Mouse (Mus musculus) left cerebral cortex, adult 6 months (tissue): ENCODE data around the gene Glmp. TPM values are rescaled to one million over a fixed set of nuclear protein-coding genes. Genes with fewer than 3 reads are reported as not detected.

ENCODE experiments used
- long read RNA-seq, 2 experiments: library from polyadenylated mRNA; unstranded; transcript quantifications; one replicate each; pipeline ENCODE4 v2.0.0; 2019 to 2020
- polyA plus RNA-seq: library from polyadenylated mRNA; unstranded; fragments of <200 nt; fragmentation: Nextera tagmentation; gene quantifications from 2 replicates; pipeline ENCODE4 v1.2.3, GENCODE M21; 2021

The Glmp gene
- polyA plus RNA-seq = 143 and 151 TPM in 2 replicates
- long read RNA-seq, experiment 1, full-length matches to known transcripts = 192 of 206 reads
- long read RNA-seq, experiment 1, partial matches to known transcripts = 1 of 206 reads
- long read RNA-seq, experiment 1, other reads (novel, unspliced or antisense) = 13 of 206 reads
- long read RNA-seq, experiment 2, full-length matches to known transcripts = 98 of 112 reads
- long read RNA-seq, experiment 2, partial matches to known transcripts = 6 of 112 reads
- long read RNA-seq, experiment 2, other reads (novel, unspliced or antisense) = 8 of 112 reads

DNA sequence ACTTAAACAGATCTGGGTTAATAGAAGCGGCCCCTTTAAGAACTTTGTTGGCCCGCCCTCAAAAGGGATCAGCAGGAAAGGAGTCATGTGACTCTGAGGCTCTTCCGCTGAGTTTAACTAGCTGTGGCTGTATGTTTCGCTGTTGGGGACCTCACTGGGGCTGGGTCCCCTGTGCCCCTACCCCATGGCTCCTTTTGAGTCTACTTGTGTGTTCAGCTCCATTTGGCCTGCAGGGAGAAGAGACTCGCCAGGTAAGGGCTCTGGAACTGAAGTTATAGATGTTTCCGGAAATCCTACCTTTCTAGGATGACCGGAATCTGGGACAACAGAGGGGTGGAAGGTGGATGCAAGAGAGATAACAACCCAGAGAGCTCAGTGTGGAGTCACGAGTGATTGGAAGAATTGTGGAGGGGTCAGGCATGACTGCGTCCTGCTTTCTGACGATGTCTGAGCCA lies at the start of gene Glmp:
Gene Glmp, plus strand, starts transcription at position 73 of the 455 bp plus-strand sequence.

DNA sequence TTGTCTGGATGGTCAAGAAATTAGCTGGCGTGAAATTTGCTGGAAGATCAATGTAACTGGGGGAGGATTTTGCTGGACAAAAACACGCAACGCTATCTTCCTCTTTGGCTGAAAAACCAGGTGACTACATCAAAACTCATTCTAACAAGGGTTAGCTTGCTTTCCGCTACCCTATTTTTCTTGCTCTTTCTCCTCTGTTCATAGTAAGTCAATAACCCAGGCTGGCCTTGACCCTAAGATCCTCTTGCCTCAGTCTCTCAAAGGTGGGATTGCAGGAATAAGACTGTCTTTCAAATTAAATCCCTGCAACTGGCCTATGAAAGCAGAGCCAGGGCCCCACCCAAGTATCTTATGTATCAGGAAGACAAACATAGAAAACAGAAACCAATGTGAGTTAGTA lies 37.7 kb upstream of the Glmp start, which contains the start of gene Gm38392:
Gene Gm38392, minus strand, starts transcription at position 101 of the 400 bp plus-strand sequence.

DNA sequence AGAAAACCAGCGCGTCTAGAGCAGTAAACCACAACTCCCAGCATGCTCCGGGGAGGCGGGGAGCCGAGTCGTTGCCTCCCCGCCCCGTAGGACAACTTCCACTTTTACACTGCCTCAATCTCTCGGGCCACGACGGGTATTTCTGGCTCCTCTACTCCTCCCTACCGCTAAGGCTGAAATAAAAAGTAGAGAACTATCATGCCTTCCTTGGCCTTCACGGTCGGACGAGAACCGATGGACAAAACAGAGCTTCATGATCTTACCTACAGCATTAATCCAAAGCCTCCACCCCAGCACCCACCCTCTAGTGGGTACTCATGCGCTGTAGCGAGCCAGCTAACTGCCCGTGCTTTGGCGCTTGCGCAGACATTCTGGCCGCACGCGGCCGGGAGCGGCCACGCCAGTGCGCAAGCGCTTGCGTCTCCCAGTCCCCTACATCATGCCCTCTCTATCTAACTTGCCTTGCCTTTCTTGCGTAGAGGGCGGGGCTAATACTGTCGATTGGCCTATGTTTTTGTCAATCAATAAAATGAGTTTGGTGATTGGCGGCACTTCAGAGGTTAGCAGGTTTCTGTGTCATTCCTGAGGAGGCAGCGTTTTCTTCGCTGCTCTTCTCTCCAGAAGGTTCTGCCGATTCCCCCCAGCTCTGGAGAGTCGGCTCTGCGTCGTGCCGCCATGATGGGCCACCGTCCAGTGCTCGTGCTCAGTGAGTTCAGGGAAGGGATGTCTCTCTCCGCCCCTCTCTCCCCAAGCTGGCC lies 28.1 kb upstream of the Glmp start, which contains the start of the genes Tsacc and Cct3:
Gene Tsacc, minus strand, starts transcription at position 439 of the 758 bp plus-strand sequence.
Gene Cct3, plus strand, starts transcription at position 556 of the 758 bp plus-strand sequence.

DNA sequence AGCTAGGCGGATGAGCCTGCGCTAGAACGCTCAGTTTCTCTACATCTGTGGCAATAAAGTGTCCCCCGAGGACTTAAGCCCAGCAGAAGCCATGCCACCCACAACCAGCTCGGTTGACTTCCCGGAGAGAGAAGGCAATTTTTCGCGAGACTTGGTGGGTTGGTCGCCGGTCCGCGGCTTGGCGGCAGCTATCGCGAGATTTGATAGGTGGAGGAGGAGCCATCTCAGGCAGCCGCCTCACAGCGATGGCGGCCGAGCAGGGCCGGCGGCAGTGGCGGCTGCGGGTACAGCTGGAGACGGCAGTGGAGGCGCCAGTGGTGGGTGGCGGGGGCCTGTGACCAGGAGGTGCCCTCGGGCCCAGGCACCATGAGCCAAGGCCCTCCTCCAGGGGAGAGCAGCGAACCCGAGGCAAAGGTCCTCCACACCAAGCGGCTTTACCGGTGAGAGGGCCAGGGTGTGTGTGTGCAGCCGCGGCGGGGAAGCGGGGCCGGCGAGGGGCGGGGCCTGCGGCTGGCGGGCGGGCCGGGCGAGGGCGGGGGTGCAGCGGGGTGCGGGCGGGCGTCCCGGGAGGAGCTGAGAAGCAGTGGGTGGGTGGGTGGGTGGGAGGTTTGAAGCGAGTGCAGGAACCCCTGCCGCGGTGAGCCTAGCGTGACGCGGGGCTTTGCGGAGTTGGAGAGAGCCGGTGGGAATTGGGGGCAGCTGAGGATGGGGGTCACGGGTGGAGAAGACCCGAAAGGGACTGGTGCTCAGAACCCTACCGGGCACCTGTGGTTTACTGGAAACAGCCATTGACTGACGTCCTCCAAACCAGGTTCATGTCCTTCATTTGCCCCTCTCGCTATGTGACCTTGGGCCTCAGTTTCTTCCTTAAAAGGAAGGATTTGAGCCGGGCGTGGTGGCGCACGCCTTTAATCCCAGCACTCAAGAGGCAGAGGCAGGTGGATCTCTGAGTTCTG lies 11.5 kb downstream of the Glmp start, which contains the start of the genes Tmem79 and Smg5:
Gene Tmem79, minus strand, starts transcription at position 91 of the 956 bp plus-strand sequence.
Gene Smg5, plus strand, starts transcription at position 203 of the 956 bp plus-strand sequence.

DNA sequence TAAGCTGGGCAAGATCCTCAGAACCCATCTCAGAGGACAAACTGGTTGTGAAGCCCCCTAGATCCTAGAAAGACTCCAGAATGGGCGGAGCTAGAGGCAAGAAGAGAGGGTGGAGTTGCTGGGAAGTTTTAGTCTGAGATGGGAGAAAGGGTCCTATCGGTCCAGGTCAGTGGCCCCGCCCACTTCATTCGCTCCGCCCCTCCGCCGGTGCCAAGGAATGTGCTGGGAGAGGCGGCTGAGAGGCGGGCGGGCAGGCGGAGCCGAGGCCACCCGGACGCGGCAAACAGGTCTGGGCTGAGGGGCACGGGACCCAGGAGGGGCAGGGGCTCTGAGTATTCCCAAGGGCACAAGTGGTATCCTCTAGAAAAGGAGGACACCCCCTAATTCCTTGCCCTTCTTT lies 39.5 kb downstream of the Glmp start, which contains the start of gene Paqr6:
Gene Paqr6, plus strand, starts transcription at position 248 of the 400 bp plus-strand sequence.

GRCm38 (mm10) chr3:88372643-88373042 lies 47.8 kb downstream of the Glmp start, which contains the start of gene Bglap3:
Gene Bglap3 (minus strand): TSS chr3:88372743.

GRCm38 (mm10) chr3:88378599-88378998 lies 53.8 kb downstream of the Glmp start, which contains the start of gene Bglap2:
Gene Bglap2 (minus strand): TSS chr3:88378699.

Other genes with a start within 250 kb of the Glmp start
- not detected in 2 replicates for gene Ttc24, start 246.7 kb upstream of the Glmp start, polyA plus RNA-seq
- gene Iqgap3, start 243.1 kb upstream of the Glmp start, polyA plus RNA-seq = 0.18 and 0.29 TPM in 2 replicates
- gene Mef2d, start 182.7 kb upstream of the Glmp start, polyA plus RNA-seq = 21.3 and 112 TPM in 2 replicates
- gene Rhbg, start 70.3 kb upstream of the Glmp start, polyA plus RNA-seq = not detected in 2 replicates
- not detected in 2 replicates for gene Gm38392, start 37.8 kb upstream of the Glmp start, polyA plus RNA-seq
- gene Tsacc, start 28.0 kb upstream of the Glmp start, polyA plus RNA-seq = 4.4 and 5.3 TPM in 2 replicates
- gene Cct3, start 27.9 kb upstream of the Glmp start, polyA plus RNA-seq = 165 and 195 TPM in 2 replicates
- gene Tmem79, start 11.1 kb downstream of the Glmp start, polyA plus RNA-seq = 2.0 and 2.1 TPM in 2 replicates
- gene Smg5, start 11.2 kb downstream of the Glmp start, polyA plus RNA-seq = 8.0 and 9.2 TPM in 2 replicates
- 11.8 and 12.5 TPM in 2 replicates for gene Paqr6, start 39.6 kb downstream of the Glmp start, polyA plus RNA-seq
- gene Bglap3, start 47.7 kb downstream of the Glmp start, polyA plus RNA-seq = 0.42 and 0.59 TPM in 2 replicates
- gene Bglap2, start 53.7 kb downstream of the Glmp start, polyA plus RNA-seq = 1.0 and 1.1 TPM in 2 replicates
- gene Bglap, start 59.4 kb downstream of the Glmp start, polyA plus RNA-seq = not detected in 2 replicates
- 7.3 and 9.7 TPM in 2 replicates for gene Pmf1, start 85.3 kb downstream of the Glmp start, polyA plus RNA-seq
- 41.1 and 42.3 TPM in 2 replicates for gene Slc25a44, start 100.1 kb downstream of the Glmp start, polyA plus RNA-seq
- gene Sema4a, start 136.2 kb downstream of the Glmp start, polyA plus RNA-seq = 14.1 and 17.3 TPM in 2 replicates
- 51.8 and 54.5 TPM in 2 replicates for gene Lmna, start 184.9 kb downstream of the Glmp start, polyA plus RNA-seq
- gene Mex3a, start 207.4 kb downstream of the Glmp start, polyA plus RNA-seq = 0.29 and 0.49 TPM in 2 replicates
- gene Rab25, start 223.3 kb downstream of the Glmp start, polyA plus RNA-seq = not detected in 2 replicates
- gene Lamtor2, start 228.1 kb downstream of the Glmp start, polyA plus RNA-seq = 138 and 243 TPM in 2 replicates
- 15.4 and 27.8 TPM in 2 replicates for gene Ubqln4, start 228.7 kb downstream of the Glmp start, polyA plus RNA-seq